Mouse (Mus musculus): ENCODE data around the gene Ccdc73. TPM values are rescaled to one million over a fixed set of nuclear protein-coding genes. Genes with fewer than 3 reads are reported as not detected.
"Not testable (repeated sequence)": the region's sequence is repeated elsewhere in the genome, so short reads cannot be mapped to it uniquely, and the experiment has no call there.

Gene Ccdc73
- polyA plus RNA-seq, 1 experiment from 2014 or later: 5.8 TPM

DNA sequence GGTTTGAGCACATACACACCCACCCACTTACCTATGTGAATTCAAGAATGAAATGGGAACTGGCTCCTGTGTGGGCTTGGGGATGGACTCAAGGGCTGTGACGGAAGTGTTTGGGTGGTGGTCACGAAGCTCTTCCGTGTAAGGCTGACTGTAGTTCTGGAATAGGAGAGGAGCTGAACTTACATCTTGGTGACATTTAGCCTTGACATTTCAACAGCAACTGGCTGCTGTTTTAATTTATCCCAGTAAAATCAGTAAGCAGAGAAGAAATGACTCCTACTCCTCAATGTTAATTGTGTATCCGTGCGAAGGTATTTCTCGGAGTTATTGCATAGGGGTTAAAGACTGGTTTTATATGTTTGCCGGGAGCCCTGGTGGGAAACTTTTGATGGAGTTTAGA lies 15.1 kb upstream of the Ccdc73 start:
- Histone ChIP-seq H3K4me1 (ENCODE audit: insufficient read depth) (no peaks in the 10 kb centered on the region), H3K27me3 (ENCODE audit: insufficient read depth, low read length) (peaks cover 14% of the 10 kb centered on the region; the same call in 1 of the 2 replicates), H3K9me3 (ENCODE audit: low read depth, low read length) (no peaks in the 10 kb centered on the region), H3K9ac (no peak overlapping the region), H3K36me3 (ENCODE audit: insufficient read depth) (no peaks in the 10 kb centered on the region), H3K4me3 (ENCODE audit: low read depth, low read length) (no peak overlapping the region), H3K4me2 (no peak overlapping the region), H3K27ac (ENCODE audit: low read depth) (no peak overlapping the region)
- no peak for ATAC-seq (ENCODE audit: insufficient read depth)
- 89% methylated on average over 7 of the region's 7 CpGs for WGBS
- TF ChIP-seq CTCF (IDR thresholded peaks at IDR 0.05; ENCODE audit: low read depth): no peak
- DNase-seq: no peak

DNA sequence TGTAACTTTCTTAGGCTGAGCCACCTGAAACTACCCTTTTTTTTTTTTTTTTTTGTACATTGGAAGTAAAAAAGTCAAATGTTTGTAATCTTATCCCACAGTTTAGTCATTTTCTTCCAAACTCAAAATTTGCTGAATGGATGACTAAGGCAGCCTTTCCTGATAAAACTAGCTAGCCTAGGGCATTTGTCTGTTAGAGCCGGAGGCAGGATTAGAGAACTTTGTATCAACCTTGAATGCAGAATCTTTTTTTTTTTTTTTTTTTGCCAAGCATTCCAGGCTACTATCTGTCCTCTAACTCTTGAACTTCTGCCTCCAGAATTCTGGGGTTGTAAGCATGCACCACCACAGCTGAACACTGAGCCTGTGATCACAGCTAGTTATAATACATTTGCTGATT lies 12.8 kb upstream of the Ccdc73 start:
- H3K4me3 ChIP-seq (ENCODE audit: low read depth, low read length): no peak overlapping the region
- H3K4me2 ChIP-seq: no peak overlapping the region
- 57% methylated on average over 1 of the region's 1 CpGs for WGBS
- H3K27me3 ChIP-seq (ENCODE audit: insufficient read depth, low read length): peaks cover 5% of the 10 kb centered on the region; the same call in 1 of the 2 replicates
- no peaks in the 10 kb centered on the region for H3K4me1 ChIP-seq (ENCODE audit: insufficient read depth)
- no peak for TF ChIP-seq CTCF (IDR thresholded peaks at IDR 0.05; ENCODE audit: low read depth)
- no peaks in the 10 kb centered on the region for H3K9me3 ChIP-seq (ENCODE audit: low read depth, low read length)
- H3K27ac ChIP-seq (ENCODE audit: low read depth): no peak overlapping the region
- H3K36me3 ChIP-seq (ENCODE audit: insufficient read depth): no peaks in the 10 kb centered on the region
- no peak for DNase-seq
- H3K9ac ChIP-seq: no peak overlapping the region
- no peak for ATAC-seq (ENCODE audit: insufficient read depth)

GRCm38 (mm10) chr2:104855732-104856131 lies 11.9 kb upstream of the Ccdc73 start:
- ATAC-seq (ENCODE audit: insufficient read depth) (no peak), DNase-seq (no peak)
- no peaks in the 10 kb centered on the region for H3K9me3 ChIP-seq (ENCODE audit: low read depth, low read length)
- no peak overlapping the region for H3K4me3 ChIP-seq (ENCODE audit: low read depth, low read length)
- no peak for TF ChIP-seq CTCF (IDR thresholded peaks at IDR 0.05; ENCODE audit: low read depth)
- H3K9ac ChIP-seq: no peak overlapping the region
- peaks cover 3% of the 10 kb centered on the region; the same call in 1 of the 2 replicates for H3K27me3 ChIP-seq (ENCODE audit: insufficient read depth, low read length)
- no peaks in the 10 kb centered on the region for H3K4me1 ChIP-seq (ENCODE audit: insufficient read depth)
- H3K36me3 ChIP-seq (ENCODE audit: insufficient read depth): no peaks in the 10 kb centered on the region
- 43% methylated on average over 3 of the region's 3 CpGs for WGBS
- no peak overlapping the region for H3K4me2 ChIP-seq
- no peak overlapping the region for H3K27ac ChIP-seq (ENCODE audit: low read depth)

DNA sequence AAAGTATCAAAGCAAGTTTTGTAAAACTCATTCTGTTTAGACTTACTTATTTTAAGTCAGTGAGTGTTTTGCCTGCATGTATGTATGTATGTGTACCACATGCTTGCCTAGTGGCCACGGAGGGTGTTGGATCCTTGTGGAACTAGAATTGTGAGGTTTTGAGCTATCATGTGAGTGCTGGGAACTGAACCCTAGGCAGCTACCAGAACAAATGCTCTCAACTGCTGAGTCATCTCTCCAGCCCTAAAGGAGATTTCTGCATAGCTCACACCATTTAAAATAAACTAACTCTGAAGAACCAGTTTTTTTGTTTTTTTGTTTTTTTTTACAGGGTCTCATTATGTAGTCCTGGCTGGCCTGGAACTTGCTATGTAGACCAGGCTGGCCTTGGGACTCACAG lies 11.4 kb upstream of the Ccdc73 start:
- Histone ChIP-seq H3K27me3 (ENCODE audit: insufficient read depth, low read length) (no peaks in the 10 kb centered on the region), H3K4me2 (no peak overlapping the region), H3K36me3 (ENCODE audit: insufficient read depth) (no peaks in the 10 kb centered on the region), H3K27ac (ENCODE audit: low read depth) (no peak overlapping the region), H3K4me1 (ENCODE audit: insufficient read depth) (no peaks in the 10 kb centered on the region), H3K9me3 (ENCODE audit: low read depth, low read length) (no peaks in the 10 kb centered on the region), H3K4me3 (ENCODE audit: low read depth, low read length) (no peak overlapping the region), H3K9ac (no peak overlapping the region)
- DNase-seq (no peak), ATAC-seq (ENCODE audit: insufficient read depth) (no peak)
- 28% methylated on average over 1 of the region's 1 CpGs for WGBS
- TF ChIP-seq CTCF (IDR thresholded peaks at IDR 0.05; ENCODE audit: low read depth): no peak

- H3K9ac ChIP-seq; H3K27me3 ChIP-seq (ENCODE audit: insufficient read depth, low read length); H3K4me3 ChIP-seq (ENCODE audit: low read depth, low read length); H3K36me3 ChIP-seq (ENCODE audit: insufficient read depth); H3K4me1 ChIP-seq (ENCODE audit: insufficient read depth); DNase-seq; H3K4me2 ChIP-seq; H3K27ac ChIP-seq (ENCODE audit: low read depth); ATAC-seq (ENCODE audit: insufficient read depth); H3K9me3 ChIP-seq (ENCODE audit: low read depth, low read length): not testable (repeated sequence)
- WGBS: 94% methylated on average over 3 of the region's 3 CpGs
Observed at GRCm38 (mm10) chr2:104858083-104858482, 9.5 kb upstream of the Ccdc73 start.

DNA sequence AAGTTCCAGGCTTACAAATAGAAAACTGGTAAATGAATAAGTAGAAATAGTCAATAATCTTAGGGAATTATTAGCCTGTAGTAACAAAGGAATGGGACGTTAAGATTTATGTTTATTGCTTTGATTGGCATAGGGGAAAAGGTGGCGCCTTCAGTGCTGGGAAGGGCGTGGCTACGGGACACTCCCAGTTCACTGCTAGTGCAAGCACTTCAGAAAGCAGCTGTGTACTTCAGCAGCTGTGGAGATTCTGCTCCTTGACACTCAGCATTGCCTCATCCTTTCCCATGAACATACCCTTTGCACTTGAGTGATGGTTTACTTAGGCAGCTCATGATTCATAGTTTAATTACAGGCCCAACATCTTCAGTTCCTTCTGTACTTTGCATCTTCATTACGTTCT lies 8.5 kb upstream of the Ccdc73 start:
- H3K27ac ChIP-seq (ENCODE audit: low read depth): no peak overlapping the region
- no peak overlapping the region for H3K9ac ChIP-seq
- H3K4me2 ChIP-seq: no peak overlapping the region
- TF ChIP-seq CTCF (IDR thresholded peaks at IDR 0.05; ENCODE audit: low read depth): no peak
- H3K36me3 ChIP-seq (ENCODE audit: insufficient read depth): no peaks in the 10 kb centered on the region
- H3K27me3 ChIP-seq (ENCODE audit: insufficient read depth, low read length): no peaks in the 10 kb centered on the region
- H3K4me1 ChIP-seq (ENCODE audit: insufficient read depth): no peaks in the 10 kb centered on the region
- no peaks in the 10 kb centered on the region for H3K9me3 ChIP-seq (ENCODE audit: low read depth, low read length)
- DNase-seq: no peak
- no peak for ATAC-seq (ENCODE audit: insufficient read depth)
- no peak overlapping the region for H3K4me3 ChIP-seq (ENCODE audit: low read depth, low read length)
- 61% methylated on average over 5 of the region's 5 CpGs for WGBS

- no peak for TF ChIP-seq CTCF (IDR thresholded peaks at IDR 0.05; ENCODE audit: low read depth)
- H3K9me3 ChIP-seq (ENCODE audit: low read depth, low read length): no peaks in the 10 kb centered on the region
- no peak overlapping the region for H3K27ac ChIP-seq (ENCODE audit: low read depth)
- no peaks in the 10 kb centered on the region for H3K4me1 ChIP-seq (ENCODE audit: insufficient read depth)
- H3K4me2 ChIP-seq: no peak overlapping the region
- no peak overlapping the region for H3K4me3 ChIP-seq (ENCODE audit: low read depth, low read length)
- DNase-seq (no peak), ATAC-seq (ENCODE audit: insufficient read depth) (no peak)
- 68% methylated on average over 10 of the region's 10 CpGs for WGBS
- no peak overlapping the region for H3K9ac ChIP-seq
- H3K27me3 ChIP-seq (ENCODE audit: insufficient read depth, low read length): no peaks in the 10 kb centered on the region
- no peaks in the 10 kb centered on the region for H3K36me3 ChIP-seq (ENCODE audit: insufficient read depth)
Observed at GRCm38 (mm10) chr2:104860426-104860825, 7.2 kb upstream of the Ccdc73 start.
